12 mouse cellular contexts compared by ENCODE assay signal in the genomic region with DNA sequence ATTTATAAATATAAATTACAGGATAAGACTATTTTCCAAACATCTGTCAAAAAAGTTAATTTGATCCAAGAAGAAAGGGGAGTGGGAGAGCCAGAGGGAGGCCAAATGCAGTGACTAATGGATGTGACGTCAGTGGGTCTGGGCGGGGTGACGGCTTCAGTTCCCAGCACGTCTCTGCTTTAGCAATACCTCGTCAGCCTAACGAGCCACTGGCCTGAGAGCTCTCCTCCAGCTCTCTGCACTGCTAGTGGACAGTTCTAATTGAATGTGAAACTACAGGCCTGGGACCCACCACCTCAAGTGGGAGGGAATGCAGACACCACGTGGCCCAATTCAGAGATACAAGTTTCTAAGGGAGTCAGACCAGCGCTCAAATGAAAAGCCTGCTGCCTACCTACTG.
DNase-seq lines count a peak whose midpoint lies in the region; ATAC-seq and TF ChIP-seq lines count a peak whose summit lies in the region.
"Had no signal": no experiment of that assay in that cellular context is flagged by ENCODE, and none has a peak within 500 bp of the region (broad histone marks: within the 10 kb centered on the region; RNA-seq: fewer than 3 reads in every experiment).

No protein-coding gene starts in this region.

- peak overlapping the region; percentile 61 for H3K27ac ChIP-seq in intestine, embryonic 14.5 days (ENCODE audit: low read depth)
- H3K27ac ChIP-seq in intestine, postnatal 0 days (ENCODE audit: low read depth, low read length): no peak overlapping the region; the same call in 1 of the 2 replicates
- no peak overlapping the region for H3K27ac ChIP-seq in heart, postnatal 0 days (ENCODE audit: low read depth)
- H3K27ac ChIP-seq in stomach, embryonic 14.5 days (ENCODE audit: low read length): peak overlapping the region; percentile 85
- no peak overlapping the region for H3K27ac ChIP-seq in layer of hippocampus, adult 2 months
- H3K27ac ChIP-seq: liver, embryonic 14.5 days had no signal

- peaks cover 21% of the 10 kb centered on the region for H3K4me1 ChIP-seq in intestine, embryonic 14.5 days (replicated peaks; ENCODE audit: control insufficient read depth, insufficient read depth, low read length)
- 0 out of 2 replicates have a peak, but pooled peaks cover 4% of the 10 kb centered on the region for H3K4me1 ChIP-seq in intestine, postnatal 0 days (replicated peaks; ENCODE audit: control insufficient read depth, insufficient read depth, low read length)
- H3K4me1 ChIP-seq in heart, postnatal 0 days (ENCODE audit: control insufficient read depth, insufficient read depth): peaks cover 4% of the 10 kb centered on the region; the same call in 1 of the 2 replicates
- peaks cover 21% of the 10 kb centered on the region for H3K4me1 ChIP-seq in stomach, embryonic 14.5 days (ENCODE audit: control insufficient read depth, insufficient read depth, low read length)

- 37% methylated on average over 8 of the region's 8 CpGs for WGBS in intestine, embryonic 14.5 days
- 65% methylated on average over 8 of the region's 8 CpGs for WGBS in intestine, postnatal 0 days
- WGBS in heart, postnatal 0 days: 43% methylated on average over 8 of the region's 8 CpGs
- 26% methylated on average over 8 of the region's 8 CpGs for WGBS in stomach, embryonic 14.5 days

- no peak for DNase-seq in intestine, embryonic 14.5 days (ENCODE audit: low spot score)
- peak; percentile 30 for DNase-seq in ovary, adult 18-20 months (ENCODE audit: low spot score)
- no peak for DNase-seq in ovary, postnatal 10 days (ENCODE audit: low spot score)
- DNase-seq in heart, postnatal 0 days (ENCODE audit: low spot score): no peak
- DNase-seq in layer of hippocampus, adult 2 months (ENCODE audit: low spot score in 2 of 2): no peak
- no peak for DNase-seq in adrenal gland, adult 2 months
- DNase-seq: cerebellum, adult 9-10 months; layer of hippocampus, postnatal 36 days had no signal

- TF ChIP-seq CTCF in intestine, postnatal 0 days (IDR thresholded peaks at IDR 0.05; ENCODE audit: low read depth): no peak
- no peak for TF ChIP-seq CTCF in heart, postnatal 0 days (IDR thresholded peaks at IDR 0.05; ENCODE audit: low read depth)
- TF ChIP-seq CTCF in layer of hippocampus, adult 2 months (conservative IDR thresholded peaks at IDR 0.05): no peak

- no peaks in the 10 kb centered on the region for H3K27me3 ChIP-seq in intestine, embryonic 14.5 days (replicated peaks; ENCODE audit: control insufficient read depth, insufficient read depth, low read length)
- H3K27me3 ChIP-seq in intestine, postnatal 0 days (replicated peaks; ENCODE audit: control insufficient read depth, insufficient read depth, low read length): no peaks in the 10 kb centered on the region
- no peaks in the 10 kb centered on the region for H3K27me3 ChIP-seq in heart, postnatal 0 days (ENCODE audit: control insufficient read depth, insufficient read depth, low read length)
- H3K27me3 ChIP-seq in stomach, embryonic 14.5 days (ENCODE audit: control insufficient read depth, insufficient read depth, low read length): no peaks in the 10 kb centered on the region

- 0 out of 2 replicates have a peak, but pooled peaks have one; percentile 10 for ATAC-seq in intestine, embryonic 14.5 days (replicated peaks; ENCODE audit: low FRiP score, low TSS enrichment, low read depth)
- ATAC-seq in intestine, postnatal 0 days: no peak
- ATAC-seq in heart, postnatal 0 days (ENCODE audit: insufficient read depth, low read depth): 0 out of 2 replicates have a peak, but pooled peaks have one; percentile 33
- peak; percentile 84 for ATAC-seq in stomach, embryonic 14.5 days (ENCODE audit: insufficient number of reproducible peaks, insufficient read depth, low FRiP score, low read depth)
- ATAC-seq: midbrain, embryonic 16.5 days had no signal

- no peak overlapping the region for H3K4me3 ChIP-seq in intestine, embryonic 14.5 days (ENCODE audit: low read depth, low read length)
- H3K4me3 ChIP-seq in intestine, postnatal 0 days (ENCODE audit: low read depth, low read length): no peak overlapping the region
- H3K4me3 ChIP-seq in heart, postnatal 0 days (ENCODE audit: low read depth, low read length): no peak overlapping the region
- no peak overlapping the region for H3K4me3 ChIP-seq in stomach, embryonic 14.5 days (ENCODE audit: low read depth, low read length)
- no peak overlapping the region for H3K4me3 ChIP-seq in layer of hippocampus, adult 2 months

- H3K9ac ChIP-seq in intestine, embryonic 14.5 days (ENCODE audit: low read length): no peak overlapping the region
- H3K9ac ChIP-seq in intestine, postnatal 0 days (ENCODE audit: low read depth, low read length): no peak overlapping the region
- H3K9ac ChIP-seq in heart, postnatal 0 days (replicated peaks; ENCODE audit: low read depth, low read length): no peak overlapping the region
- H3K9ac ChIP-seq in stomach, embryonic 14.5 days (replicated peaks; ENCODE audit: low read depth, low read length): no peak overlapping the region
- H3K9ac ChIP-seq: liver, embryonic 14.5 days had no signal

- H3K9me3 ChIP-seq in intestine, embryonic 14.5 days (ENCODE audit: control insufficient read depth, low read length): no peaks in the 10 kb centered on the region
- no peaks in the 10 kb centered on the region for H3K9me3 ChIP-seq in intestine, postnatal 0 days (ENCODE audit: control insufficient read depth)
- H3K9me3 ChIP-seq in heart, postnatal 0 days (replicated peaks; ENCODE audit: control insufficient read depth, low read length): no peaks in the 10 kb centered on the region
- H3K9me3 ChIP-seq in stomach, embryonic 14.5 days (ENCODE audit: control insufficient read depth, low read depth, low read length): no peaks in the 10 kb centered on the region

- TF ChIP-seq EP300 in heart, postnatal 0 days (IDR thresholded peaks at IDR 0.05; ENCODE audit: low read depth): no peak

- H3K4me2 ChIP-seq in intestine, embryonic 14.5 days (ENCODE audit: low read length): no peak overlapping the region
- no peak overlapping the region for H3K4me2 ChIP-seq in intestine, postnatal 0 days (replicated peaks; ENCODE audit: low read depth)
- no peak overlapping the region for H3K4me2 ChIP-seq in heart, postnatal 0 days (ENCODE audit: low read depth, low read length)
- H3K4me2 ChIP-seq in stomach, embryonic 14.5 days (replicated peaks; ENCODE audit: low read depth, low read length): 0 out of 2 replicates have a peak overlapping the region, but pooled peaks have one; percentile 12

- 0 out of 2 replicates have a peak, but pooled peaks cover 5% of the 10 kb centered on the region for H3K36me3 ChIP-seq in intestine, embryonic 14.5 days (ENCODE audit: control insufficient read depth, insufficient read depth, low read length)
- no peaks in the 10 kb centered on the region for H3K36me3 ChIP-seq in intestine, postnatal 0 days (ENCODE audit: control insufficient read depth, insufficient read depth)
- no peaks in the 10 kb centered on the region for H3K36me3 ChIP-seq in heart, postnatal 0 days (replicated peaks; ENCODE audit: control insufficient read depth, insufficient read depth, low read length)
- no peaks in the 10 kb centered on the region for H3K36me3 ChIP-seq in stomach, embryonic 14.5 days (ENCODE audit: control insufficient read depth, insufficient read depth, low read length)

Comparison
In these comparisons a context has a peak if more than half of its experiments do, and no peak if none do; other contexts are left out.
1. H3K27ac ChIP-seq: peak in intestine, embryonic 14.5 days (single experiment) and stomach, embryonic 14.5 days (single experiment); none in intestine, postnatal 0 days (single experiment), heart, postnatal 0 days (single experiment) and layer of hippocampus, adult 2 months (single experiment).